Mouse (Mus musculus) Patski (cell line): ENCODE data around the gene Glyctk. TPM values are rescaled to one million over a fixed set of nuclear protein-coding genes. Genes with fewer than 3 reads are reported as not detected.
"Not testable (repeated sequence)": the region's sequence is repeated elsewhere in the genome, so short reads cannot be mapped to it uniquely, and the experiment has no call there.

ENCODE experiments used
- ATAC-seq: fragments of 100-300 bp; one replicate; pipeline ENCODE4 v1.8.0; 2021
- CTCF ChIA-PET: fragments of 350-600 bp; sonication (Branson Sonifier 250); formaldehyde crosslinking; loops from one replicate; lab custom pipeline; 2022; ENCODE audit warnings: inconsistent platforms; lab: Charles Lee
- POLR2A ChIA-PET: fragments of 350-600 bp; sonication (Branson Sonifier 250); formaldehyde crosslinking; loops from one replicate; lab custom pipeline; 2022; ENCODE audit warnings: antibody characterized with exemption, inconsistent platforms; lab: Charles Lee
- DNase-seq: peaks from one replicate; pipeline ENCODE4 v3.0.0-alpha.2; 2011; ENCODE audit warnings: low read depth, low spot score
- H3K27me3 ChIP-seq: fragments of 371-371 bp; one replicate; pipeline ENCODE4 v1.5.1; 2021
- CTCF ChIP-seq: fragments of 100-300 bp; IDR thresholded peaks from one replicate; pipeline ENCODE4 v1.5.1; 2021
- in situ Hi-C: fragments of 300-500 bp; cut with MboI; formaldehyde crosslinking; loops from 3 replicates; pipeline ENCODE4 v1.11.1; 2018; ENCODE audit warnings: low pct_unique_long_range_greater_than_20kb, mixed read lengths
- polyA plus RNA-seq: library from polyadenylated mRNA; unstranded; gene quantifications from one replicate; pipeline ENCODE4 v1.2.3, GENCODE M21; 2021

Gene Glyctk
- polyA plus RNA-seq, 1 experiment from 2014 or later: 1.2 TPM

- DNase-seq (no peak), ATAC-seq (no peak)
- in situ Hi-C loops: no loop called here
- no peaks in the 10 kb centered on the region for H3K27me3 ChIP-seq
- ChIA-PET CTCF (interaction anchor here (1.8 kb wide), 1 partner anchor 14 kb away, joined by 5 read pairs; no protein-coding TSS in a partner anchor), POLR2A (interaction anchor here (0.6 to 5.5 kb wide), 4 partner anchors 10 to 1193 kb away, joined by 3 to 30 read pairs (median 5); partner anchors contain the start of gene Glyctk)
- TF ChIP-seq CTCF: no peak
Observed at GRCm38 (mm10) chr9:106169917-106170316, 12.0 kb upstream of the Glyctk start.

GRCm38 (mm10) chr9:106169006-106169405 lies 11.1 kb upstream of the Glyctk start:
- in situ Hi-C loops: not testable (repeated sequence)

GRCm38 (mm10) chr9:106167703-106168102 lies 9.8 kb upstream of the Glyctk start:
- ATAC-seq (no peak), DNase-seq (no peak)
- CTCF ChIA-PET: interaction anchor here (1.7 kb wide), 1 partner anchor 9 kb away, joined by 5 read pairs; no protein-coding TSS in a partner anchor
- in situ Hi-C loops: no loop called here
- TF ChIP-seq CTCF: no peak
- POLR2A ChIA-PET: interaction anchor here (0.5 kb wide), 1 partner anchor 33 kb away, joined by 3 read pairs; no protein-coding TSS in a partner anchor
- H3K27me3 ChIP-seq: no peaks in the 10 kb centered on the region

More at GRCm38 (mm10) chr9:106169006-106169405, 11.1 kb upstream of the Glyctk start:
- ChIA-PET CTCF (interaction anchor here (1.7 to 1.8 kb wide), 2 partner anchors 10 to 13 kb away, joined by 5 read pairs; no protein-coding TSS in a partner anchor), POLR2A (interaction anchor here (5.5 kb wide), 1 partner anchor 9 kb away, joined by 30 read pairs; the partner anchor contains the start of gene Glyctk)
- ATAC-seq, H3K27me3 ChIP-seq, DNase-seq: not testable (repeated sequence)

- POLR2A ChIA-PET: no interaction called here
- H3K27me3 ChIP-seq: no peaks in the 10 kb centered on the region
- no peak for DNase-seq
- no peak for ATAC-seq
- in situ Hi-C loops: no loop called here
- CTCF ChIA-PET: no interaction called here
- TF ChIP-seq CTCF: no peak
Observed at GRCm38 (mm10) chr9:106167241-106167640, 9.3 kb upstream of the Glyctk start.

GRCm38 (mm10) chr9:106166709-106167108 lies 8.8 kb upstream of the Glyctk start:
- no peak for TF ChIP-seq CTCF
- DNase-seq (no peak), ATAC-seq (no peak)
- no peaks in the 10 kb centered on the region for H3K27me3 ChIP-seq
- POLR2A ChIA-PET: no interaction called here
- in situ Hi-C loops: no loop called here
- CTCF ChIA-PET: no interaction called here

DNA sequence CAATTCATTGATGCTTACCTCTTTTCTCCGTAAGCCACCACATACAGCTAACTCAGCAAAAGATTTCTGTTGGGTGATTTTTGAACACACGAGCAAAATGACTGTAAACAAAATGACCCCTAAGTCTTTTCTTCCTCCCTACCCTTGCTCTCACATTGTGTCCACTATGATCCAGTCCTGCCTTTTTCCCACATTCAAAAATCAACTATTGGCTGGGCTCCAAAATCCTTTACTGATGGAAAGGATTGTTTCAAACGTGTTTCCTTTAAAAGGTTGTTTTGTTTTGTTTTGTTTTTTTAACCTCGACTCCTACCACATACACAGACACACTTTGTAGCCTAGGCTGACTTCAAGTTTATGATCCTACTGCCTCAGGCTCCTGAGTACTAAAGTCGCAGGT lies 2.5 kb upstream of the Glyctk start:
- no peak for TF ChIP-seq CTCF
- no peak for DNase-seq
- H3K27me3 ChIP-seq: no peaks in the 10 kb centered on the region
- in situ Hi-C loops: no loop called here
- ChIA-PET POLR2A (interaction anchor here (4.7 kb wide), 1 partner anchor 11 kb away, joined by 30 read pairs; the partner anchor contains the start of gene Wdr82), CTCF (interaction anchor here (1.5 kb wide), 1 partner anchor 10 kb away, joined by 3 read pairs; no protein-coding TSS in a partner anchor)
- ATAC-seq: no peak

DNA sequence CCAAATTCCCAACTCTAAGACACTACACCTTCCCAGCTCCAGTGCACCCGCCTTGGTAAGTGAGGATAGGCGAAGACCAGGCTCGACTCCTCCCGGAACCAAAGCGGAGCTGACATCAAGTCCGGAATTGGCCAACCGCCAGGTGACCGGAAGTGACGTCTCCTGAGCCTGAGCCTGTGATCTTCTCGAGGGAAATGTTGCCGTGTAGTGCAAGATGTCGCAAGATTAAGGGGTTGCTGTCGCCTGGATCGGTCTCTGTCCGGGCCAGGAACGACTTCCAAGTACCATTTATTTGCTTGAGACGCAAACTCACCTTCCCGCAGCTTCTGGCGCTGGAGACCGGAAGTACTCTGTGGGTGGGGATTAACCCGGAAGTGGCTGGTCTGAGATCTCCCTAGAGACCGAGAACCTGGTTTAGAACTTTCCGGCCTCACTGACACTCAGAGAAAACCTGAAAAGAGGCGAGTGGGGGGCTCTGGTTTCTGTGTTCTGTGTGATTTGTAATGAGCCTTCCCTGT lies 1.9 kb upstream of the Glyctk start:
- DNase-seq (peak; percentile 83), ATAC-seq (peak; percentile 71)
- ChIA-PET CTCF (interaction anchor here (1.3 to 1.8 kb wide), 3 partner anchors 9 to 121 kb away, joined by 3 to 5 read pairs (median 3); partner anchors contain the start of gene Poc1a), POLR2A (interaction anchor here (4.7 kb wide), 1 partner anchor 11 kb away, joined by 30 read pairs; the partner anchor contains the start of gene Wdr82)
- H3K27me3 ChIP-seq: no peaks in the 10 kb centered on the region
- TF ChIP-seq CTCF: no peak
- in situ Hi-C loops: no loop called here

- H3K27me3 ChIP-seq: no peaks in the 10 kb centered on the region
- in situ Hi-C loops: no loop called here
- TF ChIP-seq CTCF: no peak
- ChIA-PET POLR2A (interaction anchor here (0.7 to 4.7 kb wide), 2 partner anchors 12 to 22 kb away, joined by 3 to 30 read pairs; partner anchors contain the start of gene Wdr82), CTCF (interaction anchor here (0.8 to 1.8 kb wide), 6 partner anchors 8 to 122 kb away, joined by 3 to 5 read pairs (median 4); partner anchors contain the start of gene Poc1a)
- no peak for ATAC-seq
- DNase-seq: no peak
Observed at GRCm38 (mm10) chr9:106159237-106159636, 1.3 kb upstream of the Glyctk start.

DNA sequence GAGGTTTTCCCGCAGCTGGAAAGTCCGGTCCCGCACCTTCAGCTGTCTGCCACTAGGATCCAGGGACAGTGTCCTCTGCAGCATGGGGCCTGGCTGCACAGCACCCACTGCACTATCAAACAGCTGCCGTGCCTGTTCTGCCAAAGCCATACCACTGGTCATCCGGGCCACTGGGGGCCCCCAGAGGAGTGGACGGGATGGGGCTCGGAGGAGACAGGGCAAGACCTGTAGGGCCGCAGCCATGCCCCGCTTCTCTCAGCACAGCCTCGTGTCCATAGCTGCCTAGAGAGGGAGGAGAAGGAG lies 364 bp downstream of the Glyctk start:
- no peak for DNase-seq
- ChIA-PET POLR2A (interaction anchor here (4.7 kb wide), 1 partner anchor 14 kb away, joined by 30 read pairs; the partner anchor contains the start of gene Wdr82), CTCF (interaction anchor here (1.1 to 2.5 kb wide), 3 partner anchors 14 to 47 kb away, joined by 3 to 8 read pairs (median 4); no protein-coding TSS in a partner anchor)
- in situ Hi-C loops: no loop called here
- TF ChIP-seq CTCF: no peak
- ATAC-seq: no peak
- no peaks in the 10 kb centered on the region for H3K27me3 ChIP-seq

DNA sequence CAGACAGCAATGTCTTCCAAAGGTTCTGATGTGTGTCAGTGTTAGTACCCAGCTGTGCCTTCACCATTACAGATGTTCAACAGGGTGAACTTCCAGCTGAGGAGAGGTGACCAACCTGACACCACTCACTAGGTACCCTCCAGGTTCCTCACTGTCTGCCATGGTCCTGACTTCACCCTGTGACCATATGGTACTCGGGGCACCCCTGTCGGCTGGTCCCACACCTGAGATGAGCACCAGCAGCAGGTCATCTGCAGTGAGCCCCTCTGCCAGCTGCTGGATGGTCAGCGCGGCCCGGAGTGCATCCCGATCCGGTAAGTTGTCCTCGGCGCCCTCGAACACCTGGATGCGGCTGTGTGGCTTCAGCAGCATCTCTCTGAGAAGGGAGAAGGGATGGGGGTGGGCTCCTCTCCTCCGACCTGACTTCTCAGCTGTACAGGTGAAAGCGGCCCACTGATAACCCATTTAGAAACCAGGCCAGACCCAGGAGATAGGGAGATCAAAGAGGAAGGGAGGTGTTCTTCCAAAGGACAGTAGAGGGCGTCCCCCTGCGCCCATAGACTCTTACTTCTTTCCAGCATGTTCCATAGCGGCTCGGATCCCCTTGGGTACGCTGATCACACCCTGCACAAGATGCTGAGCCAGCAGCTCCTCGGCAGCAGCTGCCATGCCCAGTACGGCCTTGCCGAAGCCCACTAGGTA lies 866 bp downstream of the Glyctk start:
- TF ChIP-seq CTCF: no peak
- POLR2A ChIA-PET: no interaction called here
- H3K27me3 ChIP-seq: no peaks in the 10 kb centered on the region
- DNase-seq (no peak), ATAC-seq (no peak)
- in situ Hi-C loops: no loop called here
- CTCF ChIA-PET: interaction anchor here (1.1 to 2.5 kb wide), 4 partner anchors 12 to 47 kb away, joined by 3 to 8 read pairs (median 4); no protein-coding TSS in a partner anchor
